Mouse (Mus musculus): ENCODE data around the gene Smtnl2. TPM values are rescaled to one million over a fixed set of nuclear protein-coding genes. Genes with fewer than 3 reads are reported as not detected.

Smtnl2 gene
- polyA plus RNA-seq, 1 experiment, result 24.3 TPM

DNA sequence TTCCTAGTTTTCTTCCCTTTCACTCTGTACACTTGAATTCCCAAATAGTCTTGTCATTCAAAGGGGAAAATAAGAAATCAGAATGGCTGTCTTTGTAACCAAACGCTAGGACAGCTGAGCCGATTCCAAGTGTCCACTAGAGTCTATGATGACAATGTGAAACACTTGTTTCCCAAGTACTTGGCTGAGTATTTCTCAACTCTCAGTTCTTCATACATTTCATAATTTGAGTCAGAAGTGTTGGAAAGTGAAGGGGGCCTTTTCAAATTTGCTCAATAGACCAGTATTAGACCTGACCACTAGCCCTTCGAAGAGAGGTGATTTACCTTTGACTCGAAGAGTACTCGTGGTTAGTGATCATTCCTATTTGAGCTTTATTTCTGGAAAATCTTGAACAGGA, 47.0 kb downstream of the Smtnl2 start:
- Histone ChIP-seq H3K27ac (ENCODE audit: insufficient read depth, low read length) (no peak overlapping the region), H3K9ac (ENCODE audit: low read depth, poor library complexity, severe bottlenecking) (no peak overlapping the region), H3K4me1 (ENCODE audit: control insufficient read depth, insufficient read depth, low read length) (no peaks in the 10 kb centered on the region), H3K36me3 (ENCODE audit: control insufficient read depth, insufficient read depth, low read length, poor library complexity, severe bottlenecking) (no peaks in the 10 kb centered on the region), H3K27me3 (ENCODE audit: control insufficient read depth, insufficient read depth, low read length, poor library complexity, severe bottlenecking) (no peaks in the 10 kb centered on the region), H3K9me3 (replicated peaks; ENCODE audit: control insufficient read depth, insufficient read depth, low read length, poor library complexity, severe bottlenecking) (no peaks in the 10 kb centered on the region), H3K4me3 (ENCODE audit: low read depth, low read length) (no peak overlapping the region)
- TF ChIP-seq CTCF (IDR thresholded peaks at IDR 0.05; ENCODE audit: low read depth, low read length), result no peak
- TF ChIP-seq EP300 (IDR thresholded peaks at IDR 0.05; ENCODE audit: insufficient read depth, low read depth, low read length), result no peak

DNA sequence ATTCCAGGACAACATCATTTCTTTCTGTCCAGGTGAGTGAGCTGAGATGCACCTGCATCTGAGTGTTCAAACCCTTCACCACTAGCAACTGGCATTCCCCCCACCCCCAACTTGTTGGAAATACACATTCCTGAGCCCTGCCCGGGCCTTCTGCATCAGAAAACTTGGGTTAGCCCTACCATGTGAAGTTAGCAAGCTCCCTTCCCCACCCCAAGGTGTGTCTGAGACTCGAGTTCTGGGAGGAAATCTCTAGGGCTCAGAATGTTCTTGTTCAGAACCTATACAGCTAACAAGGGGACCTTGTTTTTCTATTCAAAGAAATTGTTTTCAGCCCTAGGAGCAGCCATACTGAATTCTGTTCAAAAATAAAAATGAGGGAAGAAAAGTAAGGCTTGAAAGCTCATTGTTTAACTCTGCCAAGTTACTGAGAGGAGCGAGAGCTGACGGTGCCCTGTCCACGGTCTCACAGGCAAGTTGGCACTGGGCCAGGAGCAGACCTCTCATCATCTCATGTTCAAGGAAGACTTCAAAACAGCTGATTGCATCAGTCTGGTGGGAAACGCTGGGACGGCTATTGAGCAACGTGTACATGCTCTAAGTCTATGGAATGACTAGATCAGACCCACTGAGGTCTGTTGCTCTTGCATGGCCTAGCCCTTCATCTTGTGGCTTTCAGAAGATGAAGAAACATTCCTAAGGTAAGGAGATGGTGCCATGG, 47.8 kb downstream of the Smtnl2 start:
- no peaks in the 10 kb centered on the region for H3K4me1 ChIP-seq (ENCODE audit: control insufficient read depth, insufficient read depth, low read length)
- no peak for TF ChIP-seq POLR2A (IDR thresholded peaks at IDR 0.05; ENCODE audit: insufficient read depth, low read length)
- TF ChIP-seq CTCF (IDR thresholded peaks at IDR 0.05; ENCODE audit: low read depth, low read length), result no peak
- no peak for TF ChIP-seq EP300 (IDR thresholded peaks at IDR 0.05; ENCODE audit: insufficient read depth, low read depth, low read length)
- no peak overlapping the region for H3K27ac ChIP-seq (ENCODE audit: insufficient read depth, low read length)
- no peak overlapping the region for H3K9ac ChIP-seq (ENCODE audit: low read depth, poor library complexity, severe bottlenecking)
- H3K9me3 ChIP-seq (replicated peaks; ENCODE audit: control insufficient read depth, insufficient read depth, low read length, poor library complexity, severe bottlenecking), result no peaks in the 10 kb centered on the region
- no peaks in the 10 kb centered on the region for H3K36me3 ChIP-seq (ENCODE audit: control insufficient read depth, insufficient read depth, low read length, poor library complexity, severe bottlenecking)
- H3K4me3 ChIP-seq (ENCODE audit: low read depth, low read length), result no peak overlapping the region
- H3K27me3 ChIP-seq (ENCODE audit: control insufficient read depth, insufficient read depth, low read length, poor library complexity, severe bottlenecking), result no peaks in the 10 kb centered on the region

DNA sequence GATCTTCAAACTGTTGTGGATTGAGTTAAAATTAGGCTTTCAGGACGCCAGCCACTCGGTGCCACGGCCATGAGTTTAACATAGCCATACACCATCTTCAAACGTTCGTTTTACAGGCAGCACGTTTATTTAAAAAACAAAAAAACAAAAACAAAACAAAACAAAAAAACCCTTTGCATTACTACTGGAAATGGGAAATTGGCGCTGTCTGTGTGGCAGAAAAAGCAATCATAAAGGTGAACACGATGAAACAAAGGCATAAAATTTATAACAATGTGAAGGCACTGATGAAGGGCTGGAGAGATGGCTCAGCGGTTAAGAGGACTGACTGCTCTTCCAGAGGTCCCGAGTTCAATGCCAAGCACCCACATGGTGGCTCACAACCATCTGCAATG, 49.2 kb downstream of the Smtnl2 start, which contains the start of gene Tekt1:
Tekt1 (minus strand) TSS at position 96 of the 395 bp plus-strand sequence.
- no peaks in the 10 kb centered on the region for H3K36me3 ChIP-seq (ENCODE audit: control insufficient read depth, insufficient read depth, low read length, poor library complexity, severe bottlenecking)
- H3K4me3 ChIP-seq (ENCODE audit: low read depth, low read length), result peak within 1 kb of the TSS; percentile 18
- H3K27me3 ChIP-seq (ENCODE audit: control insufficient read depth, insufficient read depth, low read length, poor library complexity, severe bottlenecking), result no peaks in the 10 kb centered on the region
- H3K4me1 ChIP-seq (ENCODE audit: control insufficient read depth, insufficient read depth, low read length), result no peaks in the 10 kb centered on the region
- H3K9ac ChIP-seq (ENCODE audit: low read depth, poor library complexity, severe bottlenecking), result no peak within 1 kb of the TSS
- TF ChIP-seq CTCF (IDR thresholded peaks at IDR 0.05; ENCODE audit: low read depth, low read length) (no peak), EP300 (IDR thresholded peaks at IDR 0.05; ENCODE audit: insufficient read depth, low read depth, low read length) (no peak), POLR2A (IDR thresholded peaks at IDR 0.05; ENCODE audit: insufficient read depth, low read length) (no peak)
- H3K27ac ChIP-seq (ENCODE audit: insufficient read depth, low read length), result no peak within 1 kb of the TSS
- no peaks in the 10 kb centered on the region for H3K9me3 ChIP-seq (replicated peaks; ENCODE audit: control insufficient read depth, insufficient read depth, low read length, poor library complexity, severe bottlenecking)

DNA sequence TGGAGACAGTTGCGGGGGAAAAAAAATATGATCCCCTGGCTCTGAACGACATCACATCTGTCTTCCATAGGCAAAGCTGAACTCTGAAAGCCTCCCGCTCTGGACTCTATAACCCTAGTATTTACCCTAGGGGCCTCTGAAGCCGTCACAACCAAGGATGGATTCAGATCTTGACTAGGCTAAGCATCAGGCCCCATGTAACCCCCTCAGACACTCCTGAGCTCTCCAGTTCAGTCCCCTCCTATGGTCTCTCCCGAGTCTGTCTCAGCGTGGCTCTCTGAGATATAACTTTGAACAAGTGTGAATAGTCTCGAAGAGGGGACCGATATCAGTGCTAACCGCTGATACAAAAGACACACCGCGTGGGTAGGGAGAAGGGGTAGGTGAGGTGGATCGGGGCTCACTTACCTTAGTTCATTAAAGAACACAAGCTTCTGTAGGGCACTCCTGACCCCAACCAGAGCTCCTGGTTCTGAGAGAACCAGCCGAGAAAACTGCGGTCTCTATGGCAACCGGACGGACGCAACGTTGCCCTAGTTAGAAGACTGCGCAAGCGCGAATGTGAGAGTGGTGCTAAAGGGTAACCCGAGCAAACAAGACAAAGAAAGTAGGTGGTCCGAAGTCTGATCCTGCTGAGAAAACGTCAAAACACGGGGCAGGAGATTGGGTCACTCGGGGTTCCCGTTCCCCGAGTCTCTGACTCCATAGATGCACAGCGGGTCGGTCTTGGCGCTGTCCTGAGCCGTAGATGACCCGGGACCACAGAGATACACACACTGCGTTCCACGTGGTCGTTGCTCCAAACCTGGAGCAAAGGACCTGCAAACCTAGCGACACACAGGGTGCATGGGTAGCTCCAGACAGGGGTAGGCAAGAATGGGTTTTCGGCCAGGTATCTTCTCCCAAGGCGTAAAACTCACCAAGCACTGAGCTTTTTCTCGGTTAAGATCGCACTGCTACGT, 49.8 kb downstream of the Smtnl2 start:
- Histone ChIP-seq H3K9me3 (replicated peaks; ENCODE audit: control insufficient read depth, insufficient read depth, low read length, poor library complexity, severe bottlenecking) (no peaks in the 10 kb centered on the region), H3K9ac (ENCODE audit: low read depth, poor library complexity, severe bottlenecking) (no peak overlapping the region), H3K4me3 (ENCODE audit: low read depth, low read length) (peak overlapping the region; percentile 18), H3K36me3 (ENCODE audit: control insufficient read depth, insufficient read depth, low read length, poor library complexity, severe bottlenecking) (no peaks in the 10 kb centered on the region), H3K4me1 (ENCODE audit: control insufficient read depth, insufficient read depth, low read length) (no peaks in the 10 kb centered on the region), H3K27ac (ENCODE audit: insufficient read depth, low read length) (no peak overlapping the region), H3K27me3 (ENCODE audit: control insufficient read depth, insufficient read depth, low read length, poor library complexity, severe bottlenecking) (no peaks in the 10 kb centered on the region)
- TF ChIP-seq CTCF (IDR thresholded peaks at IDR 0.05; ENCODE audit: low read depth, low read length) (no peak), POLR2A (IDR thresholded peaks at IDR 0.05; ENCODE audit: insufficient read depth, low read length) (no peak), EP300 (IDR thresholded peaks at IDR 0.05; ENCODE audit: insufficient read depth, low read depth, low read length) (no peak)

DNA sequence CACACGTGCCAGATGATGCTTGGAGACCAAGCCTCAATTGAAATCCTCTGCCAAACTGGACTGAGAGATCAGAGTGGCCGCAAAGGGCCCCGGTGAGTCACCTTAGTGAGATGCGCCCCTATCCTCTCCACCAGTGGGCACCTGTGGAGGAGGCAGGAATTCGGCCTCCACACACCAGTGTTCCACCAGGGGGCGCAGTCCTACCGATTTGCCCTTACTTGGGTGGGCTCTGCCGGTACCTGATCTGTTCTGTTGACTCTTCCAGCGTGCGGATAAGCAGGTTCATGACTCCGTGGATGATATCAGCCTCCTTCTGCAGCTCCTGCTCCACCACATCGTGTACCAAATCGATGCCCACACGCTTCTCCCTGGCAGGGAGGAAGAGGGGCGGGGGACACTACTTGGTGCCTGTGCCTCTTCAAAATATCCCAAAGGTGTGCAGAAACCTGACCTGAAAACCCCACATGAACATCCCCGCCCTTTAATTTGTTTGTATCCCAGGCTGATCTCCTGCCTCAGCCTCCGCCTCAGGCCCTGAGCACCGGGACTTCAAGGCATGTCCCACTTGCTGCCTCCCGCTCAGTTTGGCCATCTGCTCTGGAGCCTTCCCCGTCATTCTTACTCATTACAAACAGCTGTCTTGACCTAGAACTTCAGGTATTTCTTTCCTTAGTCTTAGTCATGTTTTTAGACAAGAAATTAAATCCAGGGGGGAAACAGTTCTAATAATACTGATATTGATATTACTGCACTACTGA, 56.4 kb downstream of the Smtnl2 start:
- peak; percentile 97 for TF ChIP-seq CTCF (IDR thresholded peaks at IDR 0.05; ENCODE audit: low read depth, low read length)
- no peak for TF ChIP-seq POLR2A (IDR thresholded peaks at IDR 0.05; ENCODE audit: insufficient read depth, low read length)
- no peak for TF ChIP-seq EP300 (IDR thresholded peaks at IDR 0.05; ENCODE audit: insufficient read depth, low read depth, low read length)
- H3K9ac ChIP-seq (ENCODE audit: low read depth, poor library complexity, severe bottlenecking), result no peak overlapping the region
- no peaks in the 10 kb centered on the region for H3K9me3 ChIP-seq (replicated peaks; ENCODE audit: control insufficient read depth, insufficient read depth, low read length, poor library complexity, severe bottlenecking)
- no peak overlapping the region for H3K27ac ChIP-seq (ENCODE audit: insufficient read depth, low read length)
- H3K4me3 ChIP-seq (ENCODE audit: low read depth, low read length), result peak overlapping the region; percentile 6; the same call in 1 of the 2 replicates
- peaks cover 2% of the 10 kb centered on the region for H3K4me1 ChIP-seq (ENCODE audit: control insufficient read depth, insufficient read depth, low read length)
- H3K36me3 ChIP-seq (ENCODE audit: control insufficient read depth, insufficient read depth, low read length, poor library complexity, severe bottlenecking), result no peaks in the 10 kb centered on the region
- H3K27me3 ChIP-seq (ENCODE audit: control insufficient read depth, insufficient read depth, low read length, poor library complexity, severe bottlenecking), result no peaks in the 10 kb centered on the region

All from ES-Bruce4 (cell line).